Mouse (Mus musculus): Measurements from ENCODE around the gene Recql5.

The Recql5 gene

GRCm38 (mm10) chr11:115933108-115933746, at the start of gene Recql5, which contains the start of gene Sap30bp:
TSS of gene Recql5 (minus strand) at chr11:115933477.
TSS of gene Sap30bp (plus strand) at chr11:115933282.
- peak; percentile 98 for DNase-seq (ENCODE audit: low read depth, low spot score)

- DNase-seq (ENCODE audit: low read depth, low spot score), result no peak
Measured at GRCm38 (mm10) chr11:115982472-115982871, 49.2 kb upstream of the Recql5 start.

GRCm38 (mm10) chr11:115975544-115975943, 42.3 kb upstream of the Recql5 start:
- no peak for DNase-seq (ENCODE audit: low read depth, low spot score)

GRCm38 (mm10) chr11:115975083-115975420, 41.8 kb upstream of the Recql5 start:
- DNase-seq (ENCODE audit: low read depth, low spot score), result no peak

GRCm38 (mm10) chr11:115974309-115975082, 41.2 kb upstream of the Recql5 start, which contains the start of gene Itgb4:
TSS of gene Itgb4 (plus strand) at chr11:115974709.
- no peak for DNase-seq (ENCODE audit: low read depth, low spot score)

GRCm38 (mm10) chr11:115971016-115971415, 37.7 kb upstream of the Recql5 start:
- no peak for DNase-seq (ENCODE audit: low read depth, low spot score)

GRCm38 (mm10) chr11:115970006-115970673, 36.9 kb upstream of the Recql5 start:
- DNase-seq (ENCODE audit: low read depth, low spot score), result no peak

- DNase-seq (ENCODE audit: low read depth, low spot score), result no peak
Measured at GRCm38 (mm10) chr11:115968731-115969405, 35.6 kb upstream of the Recql5 start.

GRCm38 (mm10) chr11:115964977-115965604, 31.8 kb upstream of the Recql5 start:
- DNase-seq (ENCODE audit: low read depth, low spot score), result no peak

- DNase-seq (ENCODE audit: low read depth, low spot score), result no peak
Measured at GRCm38 (mm10) chr11:115962651-115963412, 29.6 kb upstream of the Recql5 start.

- DNase-seq (ENCODE audit: low read depth, low spot score), result no peak
Measured at GRCm38 (mm10) chr11:115959018-115959417, 25.7 kb upstream of the Recql5 start.

GRCm38 (mm10) chr11:115957971-115958370, 24.7 kb upstream of the Recql5 start:
- DNase-seq (ENCODE audit: low read depth, low spot score), result no peak

GRCm38 (mm10) chr11:115956453-115956852, 23.2 kb upstream of the Recql5 start:
- DNase-seq (ENCODE audit: low read depth, low spot score), result peak; percentile 29

- DNase-seq (ENCODE audit: low read depth, low spot score), result no peak
Measured at GRCm38 (mm10) chr11:115955195-115955858, 22.1 kb upstream of the Recql5 start.

GRCm38 (mm10) chr11:115954712-115955111, 21.4 kb upstream of the Recql5 start:
- DNase-seq (ENCODE audit: low read depth, low spot score), result no peak

- no peak for DNase-seq (ENCODE audit: low read depth, low spot score)
Measured at GRCm38 (mm10) chr11:115950719-115951118, 17.4 kb upstream of the Recql5 start.

GRCm38 (mm10) chr11:115948316-115948715, 15.0 kb upstream of the Recql5 start:
- DNase-seq (ENCODE audit: low read depth, low spot score), result no peak

GRCm38 (mm10) chr11:115946221-115946828, 13.0 kb upstream of the Recql5 start:
- DNase-seq (ENCODE audit: low read depth, low spot score), result no peak

GRCm38 (mm10) chr11:115945247-115945646, 12.0 kb upstream of the Recql5 start:
- no peak for DNase-seq (ENCODE audit: low read depth, low spot score)

GRCm38 (mm10) chr11:115941980-115942379, 8.7 kb upstream of the Recql5 start:
- no peak for DNase-seq (ENCODE audit: low read depth, low spot score)
